Mouse (Mus musculus) spleen, adult 12 weeks (tissue): ENCODE measurements around the gene Ptprh.
A peak's percentile ranks its signal among the peaks of the same experiment; 100 is the strongest.

Experiments used
- DNase-seq: peaks from one replicate; pipeline ENCODE4 v3.0.0; 2022; ENCODE audit warnings: low spot score

The Ptprh gene

DNA sequence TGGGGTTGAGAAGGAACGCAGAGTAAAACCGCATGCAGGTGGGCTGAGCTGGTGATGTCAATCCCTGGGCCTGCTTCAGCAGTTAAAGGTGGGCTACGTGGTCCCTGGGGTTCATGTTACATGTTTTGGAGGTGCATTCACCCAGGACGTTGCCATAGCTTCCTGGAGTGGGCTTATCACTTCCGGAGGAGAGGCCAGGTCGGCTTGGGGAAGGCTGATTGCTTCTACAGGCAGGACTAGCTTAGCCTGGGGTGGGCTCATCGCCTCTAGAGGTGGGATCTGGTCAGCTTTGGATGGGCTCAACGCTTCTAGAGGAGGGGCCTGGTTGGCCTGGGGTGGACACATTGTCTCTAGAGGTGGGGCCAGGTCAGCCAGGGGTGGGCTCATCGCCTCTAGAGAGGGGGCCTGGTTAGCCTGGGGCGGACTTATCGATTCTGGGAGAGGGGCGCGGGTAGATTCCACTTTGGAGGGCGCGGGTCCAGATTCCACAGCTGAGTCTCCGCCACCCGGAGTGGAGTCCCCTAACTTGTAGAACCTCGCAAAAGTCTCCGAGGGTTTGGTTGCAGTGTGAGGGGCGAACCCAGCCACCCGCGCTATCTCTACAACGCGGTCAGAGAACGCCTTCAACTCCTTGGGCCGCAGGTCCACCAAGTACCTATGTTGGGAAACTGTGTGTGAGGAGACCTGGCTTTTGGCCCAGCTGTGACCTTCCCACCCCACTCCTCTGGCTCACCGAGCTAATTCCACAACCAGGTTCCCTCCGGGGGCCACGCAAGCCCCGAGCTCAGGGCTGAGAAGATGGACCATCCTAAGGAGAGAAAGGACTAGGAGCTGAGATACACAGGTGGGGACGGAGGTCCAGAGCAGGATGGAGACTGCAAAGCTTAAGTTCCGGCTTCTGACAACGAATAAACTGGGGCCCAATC, 80.4 kb downstream of the Ptprh start:
- no peak for DNase-seq

GRCm38 (mm10) chr7:4522292-4522691, 81.5 kb downstream of the Ptprh start:
- DNase-seq = no peak

DNA sequence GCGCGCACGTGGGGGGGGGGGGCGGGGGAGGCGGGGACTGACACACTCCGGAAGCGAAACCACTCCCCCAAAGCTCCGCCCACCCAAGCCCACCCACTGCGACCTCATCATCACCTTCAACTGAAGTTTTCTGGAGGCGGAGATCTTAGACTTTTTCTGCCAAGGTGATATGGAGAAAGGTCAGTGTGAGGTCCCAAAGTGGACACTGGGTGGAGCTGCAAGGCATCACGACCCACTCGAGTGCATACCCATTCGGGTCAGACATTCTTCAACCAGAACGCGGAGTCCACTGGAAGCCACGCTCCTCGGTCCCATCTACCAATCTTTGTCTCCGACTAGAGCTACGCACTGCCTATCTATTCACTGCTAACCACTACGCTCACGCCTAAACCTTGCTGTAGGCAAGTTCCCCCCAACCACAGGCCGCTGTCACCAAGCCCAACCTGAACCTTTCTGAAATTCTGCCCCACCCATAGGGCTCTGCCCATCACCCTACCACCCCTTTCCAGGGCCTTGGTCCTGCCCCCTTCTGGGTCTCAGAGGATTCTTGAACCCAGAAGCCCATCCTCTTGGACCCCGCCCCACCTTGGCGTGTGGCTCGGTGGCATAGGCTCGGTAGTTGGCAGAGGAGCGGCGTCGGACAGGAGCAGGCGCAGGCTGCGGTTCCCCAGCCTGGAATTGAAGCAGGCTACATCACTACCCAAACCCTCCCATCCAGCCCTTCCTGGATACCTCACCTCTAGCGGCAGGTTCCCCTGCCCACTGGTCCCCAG, 82.4 kb downstream of the Ptprh start:
- no peak for DNase-seq

- DNase-seq = no peak
Observed at GRCm38 (mm10) chr7:4518487-4518886, 85.4 kb downstream of the Ptprh start.

- no peak for DNase-seq
Observed at GRCm38 (mm10) chr7:4516332-4517050, 87.3 kb downstream of the Ptprh start, which contains the start of gene Tnnt1. Gene Tnnt1, minus strand, starts transcription at chr7:4516382.

GRCm38 (mm10) chr7:4515853-4516252, 88.0 kb downstream of the Ptprh start:
- DNase-seq = no peak

DNA sequence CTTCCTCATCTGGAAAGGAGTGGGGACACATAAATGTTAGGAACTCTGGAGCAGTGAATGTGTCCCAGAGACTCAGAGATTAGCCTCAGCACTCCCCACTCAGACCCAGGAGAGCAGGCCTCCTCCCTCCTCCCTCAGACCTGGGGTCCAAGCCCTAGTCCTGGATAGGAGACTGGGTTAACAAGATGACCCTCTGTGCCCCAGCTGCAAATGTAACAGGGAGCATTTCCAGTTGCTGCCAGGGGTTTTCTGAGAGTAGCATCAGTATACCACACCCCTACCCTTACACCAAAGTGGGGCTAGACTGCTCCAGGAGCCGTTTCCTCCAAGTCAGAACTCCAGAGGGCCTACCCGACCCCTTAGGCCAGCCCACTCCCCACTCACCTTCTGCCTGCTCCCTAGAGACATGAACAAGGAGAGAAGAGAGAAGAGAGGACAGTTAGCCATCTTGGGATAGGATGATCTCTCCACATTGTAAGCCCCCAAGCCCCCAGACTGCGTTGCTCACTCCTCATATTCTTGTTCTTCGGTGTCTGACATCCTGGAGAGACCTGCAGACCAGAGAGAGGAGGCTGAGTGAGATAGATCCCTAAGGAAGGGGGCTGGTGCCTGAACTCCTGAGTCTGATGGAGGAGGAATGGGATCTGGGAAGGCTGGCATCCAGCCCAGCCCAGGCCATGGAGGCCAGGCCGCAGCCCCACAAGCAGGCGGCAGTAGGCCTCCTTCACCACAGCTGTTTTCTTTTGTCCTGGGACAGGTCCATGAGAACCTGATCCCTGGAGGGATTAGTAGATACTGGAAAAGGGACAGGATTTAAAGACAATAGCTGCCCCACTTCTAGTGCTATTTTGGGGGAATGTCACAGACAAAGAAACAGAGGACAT, 89.8 kb downstream of the Ptprh start:
- no peak for DNase-seq

DNA sequence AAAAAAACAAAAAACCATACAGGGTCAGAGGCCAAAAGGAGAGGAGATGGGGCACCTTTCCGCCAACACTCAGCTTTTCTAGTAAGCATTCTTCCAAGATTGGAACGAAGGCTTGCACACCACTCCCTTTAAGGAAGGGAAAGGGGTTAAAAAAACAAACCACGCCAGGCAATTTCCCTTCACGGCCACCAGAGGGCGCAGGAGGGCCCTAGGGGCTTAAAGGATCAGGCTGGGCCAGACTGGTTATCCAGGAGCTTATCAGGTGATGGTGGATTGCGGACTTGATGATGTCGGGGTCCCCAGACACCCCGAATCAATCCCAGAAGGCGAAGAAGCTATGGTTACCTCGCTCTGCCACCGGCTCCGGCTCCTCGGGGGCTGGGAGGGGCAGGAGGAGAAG, 90.6 kb downstream of the Ptprh start:
- DNase-seq = peak; percentile 37

- no peak for DNase-seq
Observed at GRCm38 (mm10) chr7:4511489-4512224, 92.2 kb downstream of the Ptprh start.

GRCm38 (mm10) chr7:4509863-4510608, 93.8 kb downstream of the Ptprh start:
- DNase-seq = peak; percentile 54

DNA sequence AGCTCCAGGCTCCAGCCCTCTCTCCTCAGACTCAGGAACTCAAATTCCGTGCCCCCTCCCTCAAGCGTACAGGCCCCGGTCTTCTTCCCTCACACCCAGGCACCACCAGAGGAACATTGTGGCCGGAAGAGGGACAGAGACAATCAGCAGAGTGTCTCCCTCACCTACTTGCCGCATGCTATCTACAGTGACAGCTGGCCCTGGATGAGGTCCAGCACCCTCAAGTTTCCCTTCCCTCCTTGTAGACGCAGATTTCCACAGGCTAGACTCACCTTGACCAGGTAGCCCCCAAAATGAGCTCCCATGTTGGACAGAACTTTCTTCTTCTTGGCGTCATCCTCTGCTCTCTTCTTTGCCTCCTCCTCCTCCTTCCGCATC, 95.1 kb downstream of the Ptprh start:
- no peak for DNase-seq

DNA sequence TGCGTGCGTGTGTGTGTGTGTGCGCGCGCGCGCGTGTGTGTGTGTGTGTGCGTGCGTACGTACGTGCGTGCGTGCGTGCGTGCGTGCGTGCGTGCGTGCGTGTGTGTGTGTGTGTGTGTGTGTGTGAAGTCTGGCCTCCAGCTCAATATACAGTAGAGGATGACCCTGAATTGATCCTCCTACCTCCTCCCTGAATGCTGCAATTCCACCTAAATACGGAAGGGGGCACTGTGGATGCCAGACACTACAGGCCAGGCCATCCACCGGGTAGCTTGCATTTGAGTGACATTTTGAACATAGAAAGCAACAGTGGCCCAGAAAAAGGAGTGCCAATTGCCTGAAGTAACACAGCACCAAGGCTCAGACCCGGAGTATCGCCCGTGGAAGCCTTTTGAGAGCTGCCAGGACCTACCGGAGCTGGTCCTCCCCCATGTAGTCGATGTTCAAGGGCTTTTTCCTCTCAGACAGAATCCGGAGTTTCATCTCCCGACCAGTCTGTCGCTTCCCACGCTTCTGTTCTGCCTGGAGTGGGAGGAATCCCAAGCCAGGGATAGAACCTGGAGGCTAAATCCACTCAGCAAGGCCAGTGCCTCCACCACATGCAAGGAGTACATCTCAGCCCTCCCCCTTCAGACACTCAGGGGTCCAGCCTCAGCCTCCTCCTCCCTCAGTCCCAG, 95.6 kb downstream of the Ptprh start:
- no peak for DNase-seq

- no peak for DNase-seq
Observed at GRCm38 (mm10) chr7:4507220-4507619, 96.6 kb downstream of the Ptprh start.

DNA sequence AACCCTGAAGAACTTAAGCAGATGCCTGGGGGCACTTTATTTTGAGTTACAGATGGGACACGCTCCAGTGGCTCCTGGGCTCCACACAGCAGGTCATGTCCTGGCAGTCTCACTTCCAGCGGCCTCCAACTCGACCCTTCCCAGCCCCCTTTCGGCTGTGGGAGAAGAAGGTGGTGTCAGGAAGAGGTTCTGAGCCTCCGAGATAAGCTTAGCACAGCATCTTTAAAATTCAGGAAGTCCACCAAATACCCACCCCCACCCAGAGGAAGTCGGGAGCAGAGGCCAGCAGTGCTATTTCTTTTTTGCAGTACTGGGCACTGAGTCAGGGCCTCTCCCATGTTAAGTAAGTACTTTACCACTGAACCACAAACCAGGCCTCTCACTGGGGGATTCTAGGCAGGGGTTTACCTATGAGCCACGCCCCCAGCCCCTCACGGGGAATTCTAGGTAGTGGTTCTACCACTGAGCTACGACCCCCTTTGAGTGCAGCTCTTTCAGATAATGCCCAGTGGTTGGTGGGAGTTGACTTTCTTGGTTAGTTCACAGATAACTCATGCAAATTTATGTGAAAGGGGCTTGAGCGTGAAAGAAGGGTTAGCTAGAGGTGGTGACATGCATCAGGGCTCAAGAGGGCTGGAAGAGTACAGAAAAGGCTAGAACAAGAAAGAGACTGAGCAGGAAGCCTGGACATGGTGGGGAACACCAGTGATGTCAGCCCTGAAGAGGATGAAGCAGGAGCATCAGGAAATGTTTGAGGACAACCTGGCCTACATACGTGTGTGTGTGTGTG, 99.0 kb downstream of the Ptprh start:
- DNase-seq = no peak

DNA sequence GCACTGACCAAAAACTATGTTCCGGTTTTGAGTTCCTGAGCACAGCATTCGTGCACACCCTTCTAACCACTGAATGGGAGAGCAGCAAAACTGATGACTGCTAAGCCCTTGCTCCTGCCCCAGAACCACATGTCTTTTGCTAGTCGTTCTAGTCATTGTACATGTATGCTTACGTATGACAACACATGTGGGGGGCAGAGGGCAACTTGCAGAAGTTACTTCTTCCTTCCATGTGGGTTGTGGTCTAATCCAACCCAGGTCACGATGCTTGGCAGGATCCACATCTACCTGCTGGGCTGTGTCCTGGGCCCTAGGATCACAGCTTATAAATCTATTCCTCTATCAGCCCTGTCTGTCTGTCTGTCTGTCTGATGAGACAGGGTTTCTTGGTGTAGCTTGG, 100.0 kb downstream of the Ptprh start:
- no peak for DNase-seq

GRCm38 (mm10) chr7:4503100-4503499, 100.7 kb downstream of the Ptprh start:
- no peak for DNase-seq

- DNase-seq = no peak
Observed at GRCm38 (mm10) chr7:4502421-4503090, 101.3 kb downstream of the Ptprh start.
